Mouse (Mus musculus) liver (tissue): ENCODE measurements around the gene Tmem223.
A peak's percentile ranks its signal among the peaks of the same experiment; 100 is the strongest.

Experiments
- DNase-seq: peaks from one replicate; pipeline ENCODE4 v3.0.0-alpha.2; 2020; ENCODE audit warnings: mixed read lengths

Tmem223 gene

DNA sequence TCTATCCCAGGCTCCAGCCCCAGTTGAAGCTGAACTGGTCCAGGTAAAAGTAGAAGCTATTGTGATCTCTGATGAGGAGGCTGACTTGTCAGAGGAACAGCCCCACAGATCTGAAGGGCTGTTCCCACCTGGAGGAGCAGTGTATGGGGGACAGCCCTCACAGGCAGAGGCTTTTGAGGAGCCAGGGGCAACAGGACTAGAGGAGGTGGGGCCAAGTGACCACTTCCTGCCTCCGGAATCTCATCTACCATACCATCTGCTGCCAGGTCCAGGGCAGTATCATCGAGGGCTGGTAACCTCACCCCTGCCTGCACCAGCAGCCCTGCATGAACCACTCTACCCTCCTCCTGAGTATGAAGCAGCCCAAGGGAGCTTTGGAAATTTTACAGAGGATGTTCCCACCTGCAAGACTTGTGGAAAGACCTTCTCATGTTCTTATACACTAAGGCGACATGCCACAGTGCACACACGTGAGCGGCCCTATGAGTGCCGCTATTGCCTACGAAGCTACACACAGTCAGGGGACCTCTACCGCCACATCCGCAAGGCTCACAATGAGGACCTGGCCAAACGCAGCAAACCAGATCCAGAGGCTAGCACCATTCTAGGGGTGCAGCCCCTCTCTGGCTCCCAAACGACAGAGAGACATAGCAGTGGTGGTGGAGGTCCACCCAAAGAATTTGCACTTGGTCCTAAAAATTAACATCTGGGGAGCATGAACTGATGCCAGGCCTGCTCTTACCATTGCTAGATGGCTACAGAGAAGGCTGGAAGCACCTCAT lies 33.3 kb downstream of the Tmem223 start:
- no peak for DNase-seq

DNA sequence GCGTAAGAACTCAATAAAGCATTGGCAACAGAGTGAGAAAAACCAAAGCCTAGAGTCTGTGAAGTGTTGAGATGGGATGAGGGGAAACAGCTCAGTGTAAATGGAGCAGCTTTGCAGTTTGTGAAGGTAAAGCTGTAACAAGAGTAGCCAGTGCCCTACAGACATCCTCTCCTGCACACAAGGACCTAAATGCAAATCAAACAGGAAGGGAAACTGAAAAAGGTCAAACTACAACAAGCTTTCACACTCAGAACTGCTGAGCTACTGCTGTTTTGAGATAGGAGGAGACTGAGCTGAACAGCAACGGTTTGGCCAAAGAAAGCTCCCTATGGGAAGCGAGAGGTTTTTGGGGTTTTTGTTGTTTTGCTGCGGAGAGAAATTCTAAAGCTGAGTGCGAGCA lies 36.0 kb downstream of the Tmem223 start:
- DNase-seq: no peak

- no peak for DNase-seq
Measured at GRCm38 (mm10) chr19:8815812-8816211, 45.0 kb downstream of the Tmem223 start.

DNA sequence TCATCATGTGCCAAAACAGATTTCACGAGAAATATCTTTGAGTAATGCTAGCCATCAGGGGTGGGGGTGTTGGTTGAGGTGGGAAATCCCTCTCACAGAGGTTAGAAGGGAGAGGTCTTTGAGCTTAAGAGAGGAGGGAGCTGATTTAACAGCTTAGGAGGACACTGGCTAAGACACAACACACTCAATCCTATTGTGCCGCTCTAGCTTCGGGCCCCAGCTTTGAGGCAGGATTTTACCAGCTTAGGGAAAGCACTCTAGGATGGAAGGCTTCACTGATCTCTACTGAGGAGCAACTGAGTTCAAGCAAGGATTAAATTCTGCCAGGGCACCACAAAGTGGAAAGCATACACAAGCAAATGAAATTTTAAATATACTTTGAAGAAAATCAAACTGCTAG lies 46.2 kb downstream of the Tmem223 start:
- DNase-seq: no peak

GRCm38 (mm10) chr19:8818301-8818798 lies 47.6 kb downstream of the Tmem223 start:
- DNase-seq: no peak

- peak; percentile 95 for DNase-seq
Measured at GRCm38 (mm10) chr19:8818801-8819595, 48.2 kb downstream of the Tmem223 start, which contains the start of gene Ttc9c. Gene Ttc9c, minus strand, starts transcription at chr19:8819333.

DNA sequence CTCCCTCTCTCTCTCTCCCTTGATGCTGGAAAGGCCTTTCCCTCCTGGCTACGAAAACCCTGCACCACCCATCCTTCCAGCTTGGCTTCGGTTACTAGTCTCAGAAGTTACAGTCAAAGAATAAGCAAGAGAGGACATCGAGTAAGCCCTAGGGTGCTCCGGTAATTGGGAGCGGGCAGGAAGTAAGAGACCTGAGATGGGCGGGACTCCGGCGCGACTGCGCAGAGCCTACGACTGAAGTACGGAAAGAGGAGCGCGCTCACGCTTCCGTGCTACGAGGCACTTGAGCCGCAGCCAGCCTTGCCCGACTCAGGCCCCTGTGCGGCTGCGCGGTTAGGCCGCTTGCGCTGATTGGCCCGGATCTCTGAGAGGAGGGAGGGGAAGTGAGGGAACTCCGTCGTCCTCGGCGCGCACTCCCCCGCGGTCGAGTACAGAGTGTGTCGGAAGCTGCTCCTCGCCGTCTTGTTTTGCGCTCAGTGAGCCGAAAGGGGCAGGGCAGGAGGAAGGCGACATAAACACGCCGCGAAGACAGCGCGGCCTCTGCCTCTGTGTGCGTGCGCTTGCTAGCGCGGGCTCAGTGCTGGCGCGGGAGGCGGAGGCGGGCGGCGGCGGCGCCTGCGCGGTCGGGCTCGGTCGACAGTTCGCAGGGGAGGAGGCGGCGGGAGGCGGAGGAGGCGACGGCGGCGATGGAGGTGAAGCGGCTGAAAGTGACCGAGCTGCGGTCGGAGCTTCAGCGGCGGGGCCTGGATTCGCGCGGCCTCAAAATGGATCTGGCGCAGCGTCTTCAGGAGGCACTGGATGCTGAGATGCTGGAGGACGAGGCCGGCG lies 49.0 kb downstream of the Tmem223 start, which contains the start of gene Hnrnpul2:
TSS of gene Hnrnpul2 (plus strand) at position 415 of the 828 bp plus-strand sequence.
- DNase-seq: peak; percentile 97

GRCm38 (mm10) chr19:8820424-8820956 lies 49.7 kb downstream of the Tmem223 start:
- peak; percentile 80 for DNase-seq

- no peak for DNase-seq
Measured at GRCm38 (mm10) chr19:8821146-8821545, 50.4 kb downstream of the Tmem223 start.
